Mouse (Mus musculus) cerebellum, adult 11 months (tissue): ENCODE data around the gene Ppef2.

Experiments used
- DNase-seq: peaks from one replicate; pipeline ENCODE4 v3.0.0; 2022

Gene Ppef2

GRCm38 (mm10) chr5:92183071-92183830 is 72.8 kb downstream of the Ppef2 start:
- DNase-seq, result no peak
